Mouse (Mus musculus) duodenum, adult 2 months (tissue): ENCODE measurements around the gene Map3k7cl. TPM values are rescaled to one million over a fixed set of nuclear protein-coding genes. Genes with fewer than 3 reads are reported as not detected.

Experiments
- polyA plus RNA-seq: library from polyadenylated mRNA; depleted of rRNA; stranded (reverse); fragments of >200 nt; gene quantifications from 2 replicates; pipeline ENCODE4 v1.2.3, GENCODE M21; 2012; ENCODE audit warnings: low replicate concordance; rRNA removed

The Map3k7cl gene
- 0.25 TPM in 1 of 2 replicates, not detected in the other for polyA plus RNA-seq

DNA sequence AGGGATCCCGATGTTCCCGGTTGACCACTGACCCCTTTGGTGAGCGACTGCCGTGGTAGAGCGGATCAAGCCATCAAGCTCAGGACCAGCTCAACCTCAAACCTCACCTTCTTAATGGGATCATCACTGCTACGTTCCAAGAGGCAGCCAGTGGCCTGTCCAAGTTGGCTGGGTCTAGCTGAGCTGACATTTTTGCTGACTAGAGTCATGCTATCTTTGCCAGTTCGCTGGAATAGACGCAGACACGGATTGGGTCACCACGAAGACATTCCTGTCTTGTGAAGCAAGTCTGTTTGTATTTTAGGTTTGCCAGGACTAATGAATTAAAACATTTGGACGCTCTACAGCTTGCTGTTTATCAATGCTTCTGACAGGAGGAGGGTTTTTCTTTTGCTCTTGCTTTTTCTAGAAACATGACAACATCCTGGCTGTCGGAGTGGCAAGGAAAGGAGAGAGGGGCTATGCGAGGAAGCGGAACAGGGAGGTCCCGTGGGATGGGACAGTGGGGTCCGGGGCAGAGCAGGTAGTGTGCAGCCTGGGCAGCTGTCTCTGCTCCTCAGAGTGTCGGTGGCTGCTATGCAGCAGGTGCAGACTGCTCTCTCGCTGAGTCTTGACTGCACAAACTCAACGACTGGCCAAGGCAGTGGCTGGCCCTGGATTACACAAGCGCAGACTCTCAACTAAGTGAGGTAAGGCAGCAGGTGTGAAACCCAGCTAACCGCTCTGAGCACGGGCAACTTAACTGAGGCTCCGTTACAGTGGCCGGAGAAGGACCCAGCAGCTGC, at the start of gene Map3k7cl:
Map3k7cl (plus strand) TSS at position 424 of the 785 bp plus-strand sequence.

Other genes with a start within 250 kb of the Map3k7cl start
- gene N6amt1, start 199.1 kb upstream of the Map3k7cl start, polyA plus RNA-seq, result 0.85 and 2.2 TPM in 2 replicates
- gene Ltn1, start 120.7 kb upstream of the Map3k7cl start, polyA plus RNA-seq, result 0.62 and 1.0 TPM in 2 replicates
- 11.5 and 22.4 TPM in 2 replicates for gene Rwdd2b, start 112.8 kb upstream of the Map3k7cl start, polyA plus RNA-seq
- gene Usp16, start 98.6 kb upstream of the Map3k7cl start, polyA plus RNA-seq, result 2.1 and 5.8 TPM in 2 replicates
- 4.0 and 6.1 TPM in 2 replicates for gene Cct8, start 57.5 kb upstream of the Map3k7cl start, polyA plus RNA-seq
- 4.1 and 10.5 TPM in 2 replicates for gene Bach1, start 145.6 kb downstream of the Map3k7cl start, polyA plus RNA-seq